Mouse (Mus musculus): ENCODE data around the gene Olfr259.

Gene Olfr259

GRCm38 (mm10) chr2:87114467-87114866 lies at the start of gene Olfr259:
Gene Olfr259 (minus strand): TSS chr2:87114567.
- no peak for DNase-seq

- DNase-seq, result no peak
Observed at GRCm38 (mm10) chr2:87152524-87152923, 38.2 kb upstream of the Olfr259 start, which contains the start of gene Olfr1111. Gene Olfr1111 (minus strand): TSS chr2:87152624.

GRCm38 (mm10) chr2:87140200-87140599 lies 25.8 kb upstream of the Olfr259 start, which contains the start of gene Olfr1110:
Gene Olfr1110 (minus strand): TSS chr2:87140300.
- DNase-seq, result no peak

GRCm38 (mm10) chr2:87095908-87096307 lies 18.5 kb downstream of the Olfr259 start, which contains the start of gene Olfr1109:
Gene Olfr1109 (minus strand): TSS chr2:87096008.
- DNase-seq, result no peak

GRCm38 (mm10) chr2:87075717-87076116 lies 38.6 kb downstream of the Olfr259 start, which contains the start of gene Olfr1107:
Gene Olfr1107 (minus strand): TSS chr2:87075817.
- DNase-seq, result no peak
